Mouse (Mus musculus): ENCODE results near the gene Prkcb. TPM values are rescaled to one million over a fixed set of nuclear protein-coding genes. Genes with fewer than 3 reads are reported as not detected.

Gene Prkcb
- polyA plus RNA-seq, 1 experiment from 2014 or later = 148 TPM

DNA sequence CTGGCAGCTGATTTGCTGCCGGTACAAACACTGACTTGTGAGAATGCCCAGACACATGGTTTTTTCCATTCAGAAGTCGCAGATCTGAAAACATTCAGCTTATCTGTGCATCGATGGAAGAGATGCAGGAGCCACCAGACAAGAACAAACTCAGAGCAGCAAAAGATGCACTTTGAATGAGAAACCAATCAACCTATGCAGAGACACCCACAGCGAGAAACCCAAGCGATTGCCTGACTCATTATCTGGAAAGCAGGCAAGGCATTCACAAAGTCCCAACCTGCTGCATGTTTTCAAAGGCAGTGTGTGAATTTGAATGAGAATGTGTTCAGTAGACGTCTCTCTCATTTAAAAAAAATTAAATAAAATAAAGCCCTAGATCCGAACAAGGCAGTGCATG lies 386.7 kb downstream of the Prkcb start:
- Histone ChIP-seq H3K4me2 (ENCODE audit: low read length) (peak overlapping the region; percentile 33), H3K27ac (ENCODE audit: low read length) (no peak overlapping the region), H3K36me3 (ENCODE audit: control insufficient read depth, insufficient read depth, low read length) (0 out of 2 replicates have a peak, but pooled peaks cover 2% of the 10 kb centered on the region), H3K27me3 (ENCODE audit: control insufficient read depth, insufficient read depth, low read depth, low read length) (no peaks in the 10 kb centered on the region), H3K9ac (ENCODE audit: low read depth, low read length) (no peak overlapping the region), H3K4me1 (ENCODE audit: control insufficient read depth, insufficient read depth, low read length) (peaks cover 7% of the 10 kb centered on the region; the same call in 1 of the 2 replicates), H3K4me3 (ENCODE audit: low read depth, low read length) (no peak overlapping the region), H3K9me3 (replicated peaks; ENCODE audit: control insufficient read depth, low read length, poor library complexity, severe bottlenecking) (no peaks in the 10 kb centered on the region)
- WGBS = 66% methylated on average over 7 of the region's 7 CpGs
- ATAC-seq = no peak

Other genes starting within 250 kb of the Prkcb start
- 75.7 and 81.6 TPM in 2 replicates for gene Ubfd1, start 221.6 kb upstream of the Prkcb start, polyA plus RNA-seq (2015; fragmentation: Nextera tagmentation; extraction: Ambion mirVana)
- gene Ears2, start 221.5 kb upstream of the Prkcb start, polyA plus RNA-seq (2015; fragmentation: Nextera tagmentation; extraction: Ambion mirVana) = 8.9 and 9.4 TPM in 2 replicates
- gene Ndufab1, start 186.9 kb upstream of the Prkcb start, polyA plus RNA-seq (2015; fragmentation: Nextera tagmentation; extraction: Ambion mirVana) = 582 and 601 TPM in 2 replicates
- 4.0 and 5.5 TPM in 2 replicates for gene Palb2, start 155.8 kb upstream of the Prkcb start, polyA plus RNA-seq (2015; fragmentation: Nextera tagmentation; extraction: Ambion mirVana)
- 163 and 169 TPM in 2 replicates for gene Dctn5, start 155.7 kb upstream of the Prkcb start, polyA plus RNA-seq (2015; fragmentation: Nextera tagmentation; extraction: Ambion mirVana)
- gene Plk1, start 129.3 kb upstream of the Prkcb start, polyA plus RNA-seq (2015; fragmentation: Nextera tagmentation; extraction: Ambion mirVana) = 11.9 and 15.1 TPM in 2 replicates
- gene Ern2, start 102.5 kb upstream of the Prkcb start, polyA plus RNA-seq (2015; fragmentation: Nextera tagmentation; extraction: Ambion mirVana) = 1.7 and 2.2 TPM in 2 replicates
- gene Chp2, start 69.3 kb upstream of the Prkcb start, polyA plus RNA-seq (2015; fragmentation: Nextera tagmentation; extraction: Ambion mirVana) = 0.89 and 1.0 TPM in 2 replicates

All from midbrain, embryonic 16.5 days (tissue).